Mouse (Mus musculus) erythroblast, embryonic 14.5 days (primary cell): ENCODE results near the gene Cacna1c. TPM values are rescaled to one million over a fixed set of nuclear protein-coding genes. Genes with fewer than 3 reads are reported as not detected.

ENCODE experiments used
- H3K27me3 ChIP-seq: 2 replicates; pipeline ENCODE4 v1.6.1; 2012; ENCODE audit warnings: inconsistent platforms; ENCODE audit not compliant: control insufficient read depth
- H3K36me3 ChIP-seq: 2 replicates; pipeline ENCODE4 v1.6.1; 2012; ENCODE audit warnings: mild to moderate bottlenecking, inconsistent platforms; ENCODE audit not compliant: control insufficient read depth
- H3K4me1 ChIP-seq: 2 replicates; pipeline ENCODE4 v1.6.1; 2012; ENCODE audit warnings: inconsistent platforms; ENCODE audit not compliant: control insufficient read depth
- H3K4me3 ChIP-seq: replicated peaks from 2 replicates; pipeline ENCODE3; 2012; ENCODE audit warnings: moderate library complexity, mild to moderate bottlenecking, inconsistent platforms
- H3K9me3 ChIP-seq: 2 replicates; pipeline ENCODE4 v1.6.1; 2012; ENCODE audit warnings: low read length, inconsistent platforms, mixed read lengths; ENCODE audit not compliant: control insufficient read depth
- GATA1 ChIP-seq: IDR thresholded peaks from 2 replicates; pipeline ENCODE4 v1.6.1; 2012; ENCODE audit warnings: low read length, inconsistent platforms, mixed read lengths
- TAL1 ChIP-seq: IDR thresholded peaks from 3 replicates; pipeline ENCODE4 v1.6.1; 2012; ENCODE audit warnings: low read length, inconsistent platforms, mixed read lengths
- polyA plus RNA-seq: library from polyadenylated mRNA; stranded (reverse); fragments of >175 nt; gene quantifications from 2 replicates; pipeline ENCODE4 v1.2.3, GENCODE M21; 2012

Cacna1c gene
- polyA plus RNA-seq, 1 experiment: 0.14 TPM

GRCm38 (mm10) chr6:119096481-119096880, 99.7 kb downstream of the Cacna1c start:
- no peak for TF ChIP-seq GATA1
- no peak for TF ChIP-seq TAL1
- H3K27me3 ChIP-seq: no peaks in the 10 kb centered on the region

GRCm38 (mm10) chr6:119095081-119095480, 101.1 kb downstream of the Cacna1c start:
- Histone ChIP-seq H3K4me3 (no peak overlapping the region), H3K4me1 (no peaks in the 10 kb centered on the region), H3K27me3 (no peaks in the 10 kb centered on the region), H3K36me3 (no peaks in the 10 kb centered on the region), H3K9me3 (no peaks in the 10 kb centered on the region)
- TF ChIP-seq TAL1 (no peak), GATA1 (no peak)

More at GRCm38 (mm10) chr6:119096481-119096880, 99.7 kb downstream of the Cacna1c start:
- Histone ChIP-seq H3K9me3 (no peaks in the 10 kb centered on the region), H3K4me1 (no peaks in the 10 kb centered on the region), H3K4me3 (no peak overlapping the region), H3K36me3 (no peaks in the 10 kb centered on the region)

GRCm38 (mm10) chr6:119089173-119089572, 107.0 kb downstream of the Cacna1c start:
- no peaks in the 10 kb centered on the region for H3K36me3 ChIP-seq
- TF ChIP-seq TAL1 (no peak), GATA1 (no peak)
- no peak overlapping the region for H3K4me3 ChIP-seq
- no peaks in the 10 kb centered on the region for H3K27me3 ChIP-seq
- no peaks in the 10 kb centered on the region for H3K9me3 ChIP-seq
- H3K4me1 ChIP-seq: no peaks in the 10 kb centered on the region

- Histone ChIP-seq H3K27me3 (no peaks in the 10 kb centered on the region), H3K4me1 (no peaks in the 10 kb centered on the region), H3K4me3 (no peak overlapping the region), H3K36me3 (no peaks in the 10 kb centered on the region), H3K9me3 (no peaks in the 10 kb centered on the region)
- TF ChIP-seq GATA1: no peak
- TF ChIP-seq TAL1: no peak
These were observed 107.8 kb downstream of the Cacna1c start for GRCm38 (mm10) chr6:119088381-119088780.

- H3K9me3 ChIP-seq: no peaks in the 10 kb centered on the region
- TF ChIP-seq TAL1: no peak
- TF ChIP-seq GATA1: no peak
- H3K4me1 ChIP-seq: no peaks in the 10 kb centered on the region
- no peaks in the 10 kb centered on the region for H3K27me3 ChIP-seq
- H3K4me3 ChIP-seq: no peak overlapping the region
- H3K36me3 ChIP-seq: no peaks in the 10 kb centered on the region
These were observed 108.3 kb downstream of the Cacna1c start for GRCm38 (mm10) chr6:119087919-119088318.

GRCm38 (mm10) chr6:119085789-119086188, 110.4 kb downstream of the Cacna1c start:
- Histone ChIP-seq H3K27me3 (no peaks in the 10 kb centered on the region), H3K36me3 (no peaks in the 10 kb centered on the region), H3K9me3 (no peaks in the 10 kb centered on the region), H3K4me1 (no peaks in the 10 kb centered on the region), H3K4me3 (no peak overlapping the region)
- TF ChIP-seq GATA1 (no peak), TAL1 (no peak)

- no peak for TF ChIP-seq GATA1
- no peak for TF ChIP-seq TAL1
- Histone ChIP-seq H3K4me3 (no peak overlapping the region), H3K27me3 (no peaks in the 10 kb centered on the region), H3K9me3 (no peaks in the 10 kb centered on the region), H3K4me1 (no peaks in the 10 kb centered on the region), H3K36me3 (no peaks in the 10 kb centered on the region)
These were observed 111.7 kb downstream of the Cacna1c start for GRCm38 (mm10) chr6:119084532-119084931.

GRCm38 (mm10) chr6:119083559-119083958, 112.7 kb downstream of the Cacna1c start:
- no peaks in the 10 kb centered on the region for H3K4me1 ChIP-seq
- no peak for TF ChIP-seq TAL1
- no peak for TF ChIP-seq GATA1
- H3K4me3 ChIP-seq: no peak overlapping the region
- H3K36me3 ChIP-seq: no peaks in the 10 kb centered on the region
- H3K9me3 ChIP-seq: no peaks in the 10 kb centered on the region
- no peaks in the 10 kb centered on the region for H3K27me3 ChIP-seq

GRCm38 (mm10) chr6:119082662-119083061, 113.6 kb downstream of the Cacna1c start:
- TF ChIP-seq TAL1: no peak
- no peak for TF ChIP-seq GATA1
- Histone ChIP-seq H3K27me3 (no peaks in the 10 kb centered on the region), H3K4me3 (no peak overlapping the region), H3K36me3 (no peaks in the 10 kb centered on the region), H3K4me1 (no peaks in the 10 kb centered on the region), H3K9me3 (no peaks in the 10 kb centered on the region)

GRCm38 (mm10) chr6:119081650-119082049, 114.6 kb downstream of the Cacna1c start:
- H3K9me3 ChIP-seq: no peaks in the 10 kb centered on the region
- H3K36me3 ChIP-seq: no peaks in the 10 kb centered on the region
- no peak overlapping the region for H3K4me3 ChIP-seq
- no peaks in the 10 kb centered on the region for H3K4me1 ChIP-seq
- TF ChIP-seq GATA1: no peak
- TF ChIP-seq TAL1: no peak
- H3K27me3 ChIP-seq: no peaks in the 10 kb centered on the region
